Comparison of ENCODE assay signal across 8 mouse cellular contexts in genomic region chrX:12137121-12137521, GRCm38 (mm10). TPM values are rescaled to one million over a fixed set of nuclear protein-coding genes. Genes with fewer than 3 reads are reported as not detected.
DNase-seq lines count a peak whose midpoint lies in the region; ATAC-seq and TF ChIP-seq lines count a peak whose summit lies in the region.

No protein-coding gene starts in this region.

- H3K4me2 ChIP-seq in embryonic facial prominence, embryonic 14.5 days (ENCODE audit: low read depth, low read length) = peak overlapping the region; percentile 81
- peak overlapping the region; percentile 86 for H3K4me2 ChIP-seq in intestine, embryonic 15.5 days (replicated peaks)
- peak overlapping the region; percentile 75 for H3K4me2 ChIP-seq in midbrain, embryonic 16.5 days (ENCODE audit: low read length)

- H3K79me2 ChIP-seq in liver, adult 2 months (ENCODE audit: control insufficient read depth, insufficient read depth, low read length) = no peaks in the 10 kb centered on the region

- 40% methylated on average over 22 of the region's 25 CpGs for WGBS in liver, adult 2 months
- WGBS in embryonic facial prominence, embryonic 14.5 days = 4% methylated on average over 21 of the region's 25 CpGs
- 5% methylated on average over 25 of the region's 25 CpGs for WGBS in intestine, embryonic 15.5 days
- 2% methylated on average over 22 of the region's 25 CpGs for WGBS in midbrain, embryonic 16.5 days

- no peaks in the 10 kb centered on the region for H3K9me3 ChIP-seq in embryonic facial prominence, embryonic 14.5 days (ENCODE audit: control insufficient read depth, low read length)
- H3K9me3 ChIP-seq in intestine, embryonic 15.5 days = no peaks in the 10 kb centered on the region
- no peaks in the 10 kb centered on the region for H3K9me3 ChIP-seq in midbrain, embryonic 16.5 days (replicated peaks; ENCODE audit: control insufficient read depth, low read length, poor library complexity, severe bottlenecking)

- TF ChIP-seq POLR2A in liver, adult 2 months (IDR thresholded peaks at IDR 0.05; ENCODE audit: extremely low read depth, insufficient read depth, low read length) = no peak

- H3K4me1 ChIP-seq in liver, adult 2 months (ENCODE audit: control insufficient read depth, insufficient read depth, low read length) = peaks cover 10% of the 10 kb centered on the region
- peaks cover 10% of the 10 kb centered on the region for H3K4me1 ChIP-seq in embryonic facial prominence, embryonic 14.5 days (ENCODE audit: control insufficient read depth, insufficient read depth, low read length)
- H3K4me1 ChIP-seq in intestine, embryonic 15.5 days (replicated peaks) = peaks cover 17% of the 10 kb centered on the region
- peaks cover 10% of the 10 kb centered on the region for H3K4me1 ChIP-seq in midbrain, embryonic 16.5 days (ENCODE audit: control insufficient read depth, insufficient read depth, low read length)

- peak overlapping the region; percentile 58 for H3K4me3 ChIP-seq in liver, adult 2 months (ENCODE audit: insufficient read depth, low read depth, low read length)
- H3K4me3 ChIP-seq in embryonic facial prominence, embryonic 14.5 days (ENCODE audit: low read depth, low read length) = peak overlapping the region; percentile 38
- H3K4me3 ChIP-seq in intestine, embryonic 15.5 days (replicated peaks) = peak overlapping the region; percentile 37
- peak overlapping the region; percentile 42 for H3K4me3 ChIP-seq in midbrain, embryonic 16.5 days (ENCODE audit: low read depth, low read length)

- peak overlapping the region; percentile 36 for H3K27ac ChIP-seq in liver, adult 2 months (replicated peaks; ENCODE audit: insufficient read depth, low read depth, low read length)
- H3K27ac ChIP-seq in embryonic facial prominence, embryonic 14.5 days (replicated peaks; ENCODE audit: low read depth, low read length) = 0 out of 2 replicates have a peak overlapping the region, but pooled peaks have one; percentile 33
- H3K27ac ChIP-seq in intestine, embryonic 15.5 days = 0 out of 2 replicates have a peak overlapping the region, but pooled peaks have one; percentile 72
- H3K27ac ChIP-seq in midbrain, embryonic 16.5 days (ENCODE audit: low read length) = peak overlapping the region; percentile 89

- peak overlapping the region; percentile 60; the same call in 1 of the 2 replicates for H3K9ac ChIP-seq in liver, adult 2 months (ENCODE audit: low read depth, low read length)
- peak overlapping the region; percentile 60 for H3K9ac ChIP-seq in embryonic facial prominence, embryonic 14.5 days (ENCODE audit: low read depth, low read length)
- H3K9ac ChIP-seq in intestine, embryonic 15.5 days = peak overlapping the region; percentile 28; the same call in 1 of the 2 replicates
- peak overlapping the region; percentile 70 for H3K9ac ChIP-seq in midbrain, embryonic 16.5 days (ENCODE audit: low read depth, low read length)

- no peaks in the 10 kb centered on the region for H3K36me3 ChIP-seq in liver, adult 2 months (ENCODE audit: control insufficient read depth, insufficient read depth, low read length)
- H3K36me3 ChIP-seq in embryonic facial prominence, embryonic 14.5 days (ENCODE audit: control insufficient read depth, insufficient read depth, low read length) = no peaks in the 10 kb centered on the region
- no peaks in the 10 kb centered on the region for H3K36me3 ChIP-seq in intestine, embryonic 15.5 days
- H3K36me3 ChIP-seq in midbrain, embryonic 16.5 days (ENCODE audit: control insufficient read depth, insufficient read depth, low read length) = no peaks in the 10 kb centered on the region

- no peak for TF ChIP-seq CTCF in liver, adult 2 months (IDR thresholded peaks at IDR 0.05; ENCODE audit: low read depth, low read length)

- H3K27me3 ChIP-seq in liver, adult 2 months (ENCODE audit: control insufficient read depth, insufficient read depth, low read length) = no peaks in the 10 kb centered on the region
- H3K27me3 ChIP-seq in embryonic facial prominence, embryonic 14.5 days (replicated peaks; ENCODE audit: control insufficient read depth, insufficient read depth, low read length) = peaks cover 85% of the 10 kb centered on the region
- H3K27me3 ChIP-seq in intestine, embryonic 15.5 days (replicated peaks) = peaks cover 45% of the 10 kb centered on the region
- H3K27me3 ChIP-seq in midbrain, embryonic 16.5 days (ENCODE audit: control insufficient read depth, insufficient read depth, low read depth, low read length) = peaks cover 32% of the 10 kb centered on the region

- no peak for DNase-seq in liver, adult 2 months (ENCODE audit: extremely low read depth, low read depth, low spot score)
- DNase-seq in liver = no peak
- DNase-seq in embryonic facial prominence, embryonic 14.5 days (ENCODE audit: low spot score) = no peak
- DNase-seq in left cerebral cortex, adult 9 months (ENCODE audit: low spot score in 2 of 2) = no peak
- no peak for DNase-seq in cerebellum, postnatal 36 days
- no peak for DNase-seq in frontal cortex, postnatal 14 days (ENCODE audit: low spot score in 2 of 2)

- no peak for ATAC-seq in embryonic facial prominence, embryonic 14.5 days (ENCODE audit: low read depth)
- ATAC-seq in intestine, embryonic 15.5 days = no peak
- peak; percentile 26; the same call in 1 of the 2 replicates for ATAC-seq in midbrain, embryonic 16.5 days

RNA-seq across cellular contexts. Expression of gene Bcor, which starts 23.0 kb away (rescaled TPM):
- 2.8 and 4.9 TPM in 2 replicates for total RNA-seq in liver, adult 2 months (2014; rRNA removed)
- polyA plus RNA-seq in liver, adult 2 months (2012; rRNA removed) = 5.6 and 6.6 TPM in 2 replicates
- 15.0 and 17.7 TPM in 2 replicates for polyA plus RNA-seq in embryonic facial prominence, embryonic 14.5 days (2014; fragmentation: Nextera tagmentation; extraction: Ambion mirVana)
- 12.4 and 13.7 TPM in 2 replicates for polyA plus RNA-seq in intestine, embryonic 15.5 days (2015; fragmentation: Nextera tagmentation; extraction: Ambion mirVana)
- polyA plus RNA-seq in midbrain, embryonic 16.5 days (2015; fragmentation: Nextera tagmentation; extraction: Ambion mirVana) = 14.7 and 16.8 TPM in 2 replicates

Comparison
In these comparisons a context has a peak if more than half of its experiments do, and no peak if none do; other contexts are left out.
1. H3K27ac ChIP-seq: peak in every context shown above with its lines; median percentile 89 in midbrain, embryonic 16.5 days; 72 in intestine, embryonic 15.5 days; 36 in liver, adult 2 months; 33 in embryonic facial prominence, embryonic 14.5 days.